Mouse (Mus musculus) small intestine, adult 2 months (tissue): ENCODE measurements at regions not wholly inside any gene's neighbourhood (a gene's known extent, or its start where the extent isn't known, plus 50 kb on each side); places are given as distances from the start of the nearest gene placed in this dataset.

ENCODE experiments used
- CTCF ChIP-seq: fragments of 200-500 bp; IDR thresholded peaks from 2 replicates; pipeline ENCODE4 v1.5.1; 2012; ENCODE audit warnings: low read depth, mild to moderate bottlenecking, control low read depth, inconsistent platforms, low read length, moderate library complexity, mixed read lengths; ENCODE audit not compliant: insufficient replicate concordance, insufficient read length; ENCODE audit errors: extremely low read depth
- POLR2A ChIP-seq: fragments of 200-500 bp; IDR thresholded peaks from 2 replicates; pipeline ENCODE4 v1.6.1; 2012; ENCODE audit warnings: low read depth, mild to moderate bottlenecking, control low read depth, inconsistent platforms, low read length, moderate library complexity

DNA sequence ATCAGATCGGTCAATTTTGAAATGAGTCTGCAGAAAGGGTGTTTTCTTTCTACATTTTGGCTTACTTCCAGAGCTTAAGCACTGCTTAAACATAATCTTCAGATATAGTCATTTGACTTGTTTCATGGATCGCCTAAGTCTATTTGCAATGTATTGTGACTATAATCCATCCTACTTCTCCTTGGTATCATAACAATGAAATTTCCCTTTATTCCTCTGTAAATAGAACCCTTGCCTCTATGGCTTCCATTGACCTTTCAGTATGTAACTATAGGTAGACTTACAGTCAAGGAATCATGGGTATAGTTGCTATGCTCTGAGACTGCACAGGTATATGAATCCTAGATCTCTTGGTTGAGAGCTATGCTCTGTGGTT lies 509.0 kb upstream of the Cited2 start:
- TF ChIP-seq POLR2A (no peak), CTCF (no peak)
